Mouse (Mus musculus) right cerebral cortex, postnatal 14 days (tissue): ENCODE measurements around the gene Aire.
A peak's percentile ranks its signal among the peaks of the same experiment; 100 is the strongest.

Source experiments
- DNase-seq: peaks from one replicate; pipeline ENCODE4 v3.0.0; 2022

Aire gene

DNA sequence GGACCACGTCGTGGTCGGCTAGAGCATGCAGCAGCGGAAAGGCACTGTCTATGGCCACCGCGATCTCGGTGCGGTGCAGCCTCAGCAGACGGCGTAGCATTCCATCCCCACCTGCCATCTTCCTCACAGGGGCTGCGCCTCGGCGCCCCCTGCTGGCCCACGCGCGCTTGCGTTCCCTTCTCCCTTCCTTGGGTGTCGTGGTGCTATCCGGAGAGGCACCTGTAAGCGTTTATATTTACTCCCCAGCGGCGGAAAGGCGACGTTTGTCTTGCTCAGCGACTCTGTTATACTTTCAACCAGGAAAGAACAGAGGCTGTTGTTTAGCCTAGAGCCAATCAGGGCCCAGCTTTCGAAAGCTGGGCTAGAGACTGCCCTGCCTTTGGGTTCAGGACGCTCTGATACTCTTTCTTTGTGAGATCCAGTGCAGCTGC is at the start of gene Aire:
Gene Aire, minus strand, starts transcription at position 205 of the 431 bp plus-strand sequence.
- DNase-seq, result peak; percentile 59

- DNase-seq, result no peak
These were observed 49.3 kb upstream of the Aire start for GRCm38 (mm10) chr10:78092725-78093029.

GRCm38 (mm10) chr10:78091865-78092724 is 48.7 kb upstream of the Aire start:
- no peak for DNase-seq

DNA sequence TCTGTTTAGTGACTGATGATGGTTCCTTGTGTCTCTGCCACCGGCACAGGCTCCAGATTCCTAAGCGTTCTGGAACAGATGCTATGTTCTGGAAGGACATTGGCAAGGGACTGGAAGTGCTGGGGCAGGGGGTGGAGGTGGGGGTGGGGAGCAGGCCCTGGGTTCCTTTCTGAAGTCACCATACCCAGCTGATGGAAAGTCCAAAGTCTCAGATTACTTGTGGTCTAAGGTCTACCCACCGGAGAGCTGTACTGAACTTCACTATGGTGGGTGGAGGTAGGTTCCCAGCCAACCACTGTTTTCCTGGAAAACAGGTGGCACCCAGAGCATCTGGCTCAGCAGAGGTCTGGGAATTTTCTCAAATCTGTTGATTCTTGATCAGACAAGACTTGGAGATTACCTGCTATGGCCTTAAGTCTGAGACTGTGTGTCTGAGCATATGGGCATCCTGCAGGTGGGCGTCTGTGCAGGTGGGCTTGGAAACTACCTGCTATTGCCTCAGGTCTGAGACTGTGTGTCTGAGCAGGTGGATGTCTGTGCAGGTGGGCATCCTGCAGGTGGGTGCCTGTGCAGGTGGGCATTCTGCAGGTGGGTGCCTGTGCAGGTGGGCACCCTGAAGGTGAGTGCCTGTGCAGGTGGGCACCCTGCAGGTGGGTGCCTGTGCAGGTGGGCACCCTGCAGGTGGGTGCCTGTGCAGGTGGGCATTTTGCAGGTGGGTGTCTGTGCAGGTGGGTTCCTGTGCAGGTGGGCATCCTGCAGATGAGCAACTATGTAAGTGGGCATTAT is 47.5 kb upstream of the Aire start:
- DNase-seq, result no peak

GRCm38 (mm10) chr10:78090246-78090645 is 46.8 kb upstream of the Aire start:
- no peak for DNase-seq

DNA sequence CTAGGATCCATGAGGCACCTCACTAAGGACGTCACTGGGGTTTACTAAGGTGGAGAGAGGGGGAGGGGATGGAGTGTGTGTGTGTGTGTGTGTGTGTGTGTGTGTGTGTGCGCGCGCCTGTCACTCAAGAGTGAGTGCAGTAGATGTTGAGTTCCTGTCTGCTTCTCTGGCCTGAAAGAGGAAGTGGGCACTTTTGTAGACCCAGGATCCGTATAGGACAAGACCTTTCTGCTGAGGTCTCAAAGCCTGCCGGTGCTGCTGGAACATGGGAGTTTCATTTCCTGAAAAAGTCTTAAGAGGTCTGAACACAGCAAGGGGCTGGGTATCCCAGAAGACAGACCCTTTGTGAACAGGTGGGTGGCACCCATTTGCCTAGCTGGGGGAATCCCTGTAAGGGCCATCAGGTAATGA is 43.7 kb upstream of the Aire start:
- no peak for DNase-seq

DNA sequence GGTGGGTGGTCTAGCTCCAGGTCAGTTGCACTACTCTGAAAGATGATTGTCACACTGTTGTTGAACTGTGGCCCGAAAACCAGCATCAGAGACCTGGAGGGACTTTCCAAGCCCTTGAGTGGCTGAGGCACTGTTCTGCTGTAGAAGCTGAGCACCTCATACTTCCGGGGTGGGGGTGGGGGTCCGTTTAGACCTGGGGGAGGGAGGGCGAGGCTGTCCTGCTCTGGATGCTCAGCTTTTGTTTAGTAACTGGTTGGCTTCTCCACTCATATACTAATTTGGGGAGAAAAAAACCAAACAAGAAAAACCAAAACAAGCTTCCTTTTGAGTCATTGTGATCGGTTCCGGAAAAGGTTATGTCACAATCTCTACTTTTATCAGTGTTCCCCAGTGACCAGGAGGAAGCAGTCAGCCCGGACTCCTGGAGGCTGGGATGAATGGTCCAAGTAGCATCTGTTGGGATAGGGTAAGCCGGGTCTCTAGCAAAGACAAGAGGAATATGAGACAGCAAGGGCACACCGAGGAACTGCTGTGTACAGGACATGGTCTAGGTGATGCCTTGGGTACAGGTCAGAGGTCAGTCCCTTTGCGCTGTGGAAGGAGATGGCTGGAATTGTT is 43.1 kb upstream of the Aire start:
- no peak for DNase-seq

- DNase-seq, result no peak
These were observed 42.3 kb upstream of the Aire start for GRCm38 (mm10) chr10:78085711-78086110.

- DNase-seq, result no peak
These were observed 40.7 kb upstream of the Aire start for GRCm38 (mm10) chr10:78084073-78084472.

GRCm38 (mm10) chr10:78079955-78080591 is 36.7 kb upstream of the Aire start:
- DNase-seq, result no peak

DNA sequence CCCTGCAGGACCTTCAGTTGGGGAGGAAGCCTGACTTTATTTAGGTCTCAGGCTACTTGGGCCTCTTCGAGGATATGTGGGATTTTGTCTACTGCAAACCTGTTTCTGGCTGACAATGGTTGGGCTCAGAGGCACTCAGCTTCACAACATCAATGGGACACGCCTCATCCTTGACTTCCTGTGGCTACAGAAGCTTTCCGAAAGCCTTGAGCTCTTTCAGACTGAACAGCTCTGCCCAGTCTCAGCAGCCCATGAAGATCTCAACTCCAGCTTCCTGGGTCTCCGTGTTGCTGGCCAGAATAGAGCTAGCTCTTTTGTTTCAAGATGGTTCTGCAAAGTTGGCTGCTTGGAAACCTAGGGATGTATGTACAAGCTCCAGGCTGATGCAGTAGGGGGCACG is 34.9 kb upstream of the Aire start:
- no peak for DNase-seq

DNA sequence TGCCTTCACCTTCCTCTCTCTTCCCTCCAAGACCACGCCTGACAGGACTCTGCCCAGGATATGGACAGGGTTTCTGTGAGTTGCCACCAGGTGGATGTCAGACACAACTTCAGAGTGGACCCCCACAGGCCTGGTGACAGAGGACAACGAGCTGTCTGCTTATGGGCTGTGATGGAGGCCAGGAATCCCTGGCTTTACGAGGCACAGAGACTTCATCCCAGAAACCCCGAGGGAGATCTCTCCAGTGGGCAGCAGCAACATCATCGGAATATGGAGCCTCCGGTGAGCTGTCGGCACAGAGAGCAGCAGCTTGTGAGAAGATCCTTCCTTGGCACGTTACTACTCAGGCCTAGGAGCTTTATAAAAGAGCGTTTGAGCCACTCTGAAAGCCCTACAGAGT is 34.5 kb upstream of the Aire start:
- no peak for DNase-seq

DNA sequence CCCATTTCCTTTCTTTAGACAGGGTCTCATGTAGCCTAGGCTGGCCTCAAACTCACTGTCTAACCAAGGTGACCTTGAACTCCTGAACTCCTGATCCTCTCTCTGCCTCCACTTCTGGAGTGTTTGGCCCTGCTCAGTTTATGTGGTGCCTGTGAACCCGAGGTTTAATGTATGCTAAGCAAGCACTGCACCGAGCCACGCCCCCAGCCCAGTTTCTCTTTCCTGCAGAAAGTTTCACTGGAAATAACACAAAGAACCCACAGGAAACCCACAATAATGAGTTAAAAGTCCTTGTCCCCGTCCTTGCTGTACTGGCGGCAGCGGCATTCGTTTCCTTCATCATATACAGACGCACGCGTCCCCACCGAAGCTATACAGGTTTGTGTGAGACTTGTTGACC is 31.6 kb upstream of the Aire start:
- no peak for DNase-seq

- no peak for DNase-seq
These were observed 30.7 kb upstream of the Aire start for GRCm38 (mm10) chr10:78074151-78074550.

DNA sequence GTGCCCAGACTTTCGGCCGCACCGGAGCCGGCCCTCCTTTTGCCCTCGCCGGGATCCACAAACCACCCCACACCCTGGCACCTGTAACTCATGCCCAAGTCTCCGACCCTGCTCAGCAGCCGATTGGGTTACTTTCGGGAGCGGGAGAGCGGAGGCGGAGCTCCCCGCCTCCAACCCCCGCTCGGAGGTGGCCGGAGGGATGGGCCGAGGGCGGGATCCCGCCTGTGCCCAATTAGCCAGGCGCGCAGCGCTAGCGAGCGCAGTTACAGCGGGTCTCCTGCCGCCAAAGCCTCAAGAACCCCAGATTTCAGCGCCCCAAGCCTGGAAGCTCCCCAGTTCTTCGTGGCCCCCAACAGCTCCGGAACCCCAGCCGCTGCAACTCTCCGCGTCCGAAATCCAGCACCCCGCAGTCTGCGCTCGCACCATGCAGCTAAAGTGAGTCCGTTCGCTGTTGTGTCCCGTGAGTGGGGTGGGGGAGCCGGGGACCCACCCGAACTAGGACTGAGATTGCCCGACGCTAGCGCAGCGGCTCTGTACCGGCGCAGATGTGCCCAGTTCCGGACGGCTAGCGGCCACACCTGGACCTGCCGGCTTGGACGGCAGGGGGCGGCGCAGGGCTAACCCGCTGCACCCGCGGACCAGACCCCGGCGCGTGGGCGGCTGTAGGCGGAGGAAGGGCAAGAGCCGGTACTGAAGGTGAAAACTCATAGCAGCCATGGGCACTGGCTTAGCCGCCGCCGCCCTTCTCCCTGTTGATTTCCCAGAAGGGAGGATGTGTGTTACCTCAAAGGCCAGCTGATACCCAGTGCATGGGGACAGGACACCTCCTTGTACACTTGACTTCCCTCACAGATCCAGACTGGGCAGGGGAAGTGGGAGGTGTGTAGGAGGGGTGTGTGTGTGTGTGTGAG is 25.9 kb upstream of the Aire start, which contains the start of gene Icosl:
Gene Icosl, plus strand, starts transcription at position 202 of the 911 bp plus-strand sequence.
- DNase-seq, result peak; percentile 57

DNA sequence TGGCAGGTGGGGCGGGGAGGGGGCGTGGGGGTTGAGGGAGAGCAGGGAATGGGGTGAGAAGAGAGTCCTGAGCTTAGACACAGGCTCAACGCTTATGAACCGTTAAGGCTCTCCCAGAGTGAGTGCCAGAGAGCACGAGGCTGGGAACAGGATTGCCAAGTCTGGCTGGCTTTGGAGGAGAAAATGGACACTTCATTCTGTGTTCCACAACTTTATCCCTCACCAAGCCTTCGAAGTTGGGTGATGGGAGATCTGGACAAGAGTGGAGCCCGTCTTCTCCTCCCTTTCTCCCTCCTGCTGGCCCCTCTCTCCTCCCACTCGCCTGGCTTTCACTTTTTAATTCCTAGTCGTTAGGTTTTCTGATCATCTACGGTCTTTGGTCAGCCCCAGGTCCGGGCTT is 25.1 kb upstream of the Aire start:
- DNase-seq, result no peak

- peak; percentile 15 for DNase-seq
These were observed 23.8 kb upstream of the Aire start for GRCm38 (mm10) chr10:78067226-78067625.

DNA sequence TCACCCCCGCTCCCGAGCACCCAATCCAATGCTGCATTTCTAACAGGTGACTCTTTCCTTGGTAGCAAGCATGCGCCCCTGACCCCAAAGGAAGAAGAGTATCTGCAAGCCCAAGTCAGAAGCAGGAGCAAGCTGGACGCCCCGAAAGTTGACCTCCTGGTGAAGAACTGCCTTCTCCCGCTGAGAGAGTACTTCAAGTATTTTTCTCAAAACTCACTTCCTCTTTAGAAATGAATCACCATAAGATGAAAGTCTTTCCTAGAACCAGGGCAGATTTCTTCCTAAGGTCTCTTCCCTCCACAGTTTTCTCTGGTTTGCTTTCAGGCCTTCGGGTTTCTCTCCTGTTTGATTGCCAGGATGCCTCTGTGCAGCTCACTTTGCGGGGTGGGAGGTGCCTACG is 19.7 kb upstream of the Aire start:
- no peak for DNase-seq

GRCm38 (mm10) chr10:78057056-78057455 is 13.6 kb upstream of the Aire start:
- no peak for DNase-seq

DNA sequence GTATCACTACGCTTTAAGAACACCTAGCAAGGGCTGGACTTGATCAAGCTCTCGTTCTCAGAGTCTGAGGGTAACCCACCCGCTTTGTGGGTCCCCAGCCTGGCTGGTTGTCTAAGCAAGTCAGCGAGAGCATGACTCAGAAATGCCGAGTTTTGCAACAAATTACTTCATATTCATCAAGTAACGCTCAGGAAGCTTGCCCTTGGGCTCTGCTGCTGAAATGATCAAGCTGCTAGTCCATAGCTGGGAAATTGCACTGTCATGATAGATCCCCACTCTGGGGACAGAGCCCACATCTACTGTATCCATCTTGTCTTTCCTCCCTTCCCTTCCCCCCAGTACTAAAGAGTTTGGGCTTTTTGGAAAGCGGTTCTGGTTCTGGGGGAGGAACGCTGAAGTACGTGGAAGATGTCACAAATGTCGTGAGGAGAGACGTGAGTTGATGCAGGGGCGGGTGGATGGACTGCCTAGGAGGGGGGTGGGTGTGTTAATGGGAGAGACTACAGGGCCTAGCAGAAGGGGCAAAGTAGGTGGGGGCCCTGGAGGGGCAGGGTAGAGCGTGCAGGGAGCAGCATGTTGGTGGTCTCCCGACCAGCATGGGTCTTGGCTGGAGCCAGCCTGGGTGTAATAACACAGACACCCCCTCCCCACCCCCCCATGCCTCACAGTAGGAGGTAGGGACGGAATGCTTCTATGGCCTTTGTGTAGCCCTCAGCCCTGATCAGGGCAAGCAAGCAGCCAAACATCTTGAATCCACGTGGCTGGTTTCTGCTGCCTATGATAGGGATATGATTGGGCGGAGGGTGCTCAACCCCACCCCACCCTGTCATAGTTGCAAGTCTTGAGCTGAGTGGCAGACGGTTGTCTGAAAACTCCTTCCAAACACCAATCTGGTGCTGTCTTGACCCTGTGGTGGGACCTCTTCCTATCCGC is 11.5 kb upstream of the Aire start:
- DNase-seq, result no peak

GRCm38 (mm10) chr10:78049519-78050035 is 6.2 kb upstream of the Aire start:
- DNase-seq, result no peak
